Mouse (Mus musculus) brain, adult 2 months (tissue): ENCODE measurements around the gene Hoxc5.

Experiments
- DNase-seq: peaks from one replicate; pipeline ENCODE4 v3.0.0; 2011; ENCODE audit warnings: low read depth, low spot score

Gene Hoxc5

GRCm38 (mm10) chr15:102990461-102991397, 23.5 kb downstream of the Hoxc5 start, which contains the start of gene Hoxc8:
Gene Hoxc8, plus strand, starts transcription at chr15:102990607.
- DNase-seq, result no peak

GRCm38 (mm10) chr15:102991782-102992181, 24.5 kb downstream of the Hoxc5 start:
- no peak for DNase-seq

- no peak for DNase-seq
These were observed 25.0 kb downstream of the Hoxc5 start for GRCm38 (mm10) chr15:102992206-102992605.

GRCm38 (mm10) chr15:102992863-102993262, 25.6 kb downstream of the Hoxc5 start:
- DNase-seq, result no peak

DNA sequence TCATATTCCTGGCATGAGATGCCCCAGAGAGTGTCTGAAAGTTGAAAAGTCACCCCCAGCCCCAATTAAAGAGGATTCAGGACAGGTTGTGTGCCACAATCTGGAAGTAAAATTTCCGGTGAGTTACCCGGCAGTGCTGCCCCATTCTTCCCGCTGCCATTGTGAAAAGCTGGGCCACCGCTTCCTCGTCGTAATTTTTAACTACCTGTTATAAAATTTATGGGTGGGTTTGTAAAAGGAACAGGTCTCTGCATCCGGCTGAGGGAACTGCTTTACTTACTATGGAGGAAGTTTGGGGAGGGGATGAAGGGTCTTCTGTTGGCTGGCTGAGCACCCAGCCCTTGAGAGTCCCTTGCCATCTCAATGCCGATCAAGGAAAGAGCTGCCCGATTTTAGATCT, 29.3 kb downstream of the Hoxc5 start:
- no peak for DNase-seq

DNA sequence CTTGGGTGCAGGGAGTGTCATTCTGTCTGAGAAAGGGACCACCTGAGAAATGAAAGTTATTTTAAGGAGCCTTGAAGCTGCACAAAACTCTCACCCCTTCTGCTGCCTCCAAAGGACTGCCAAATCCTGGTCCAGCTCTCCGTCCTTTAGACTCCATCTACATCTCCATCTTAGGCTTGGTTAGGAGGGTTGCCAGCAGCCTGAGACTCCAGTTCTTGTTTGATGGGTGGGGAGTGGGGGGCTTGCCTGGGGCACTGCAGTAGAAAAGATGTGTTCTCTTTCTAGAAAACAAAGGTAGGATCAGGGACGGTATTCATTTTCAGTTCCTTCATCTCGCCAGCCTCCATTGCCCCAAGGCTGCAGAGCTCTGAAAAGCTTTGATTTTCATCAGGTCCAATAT, 30.2 kb downstream of the Hoxc5 start:
- no peak for DNase-seq

GRCm38 (mm10) chr15:102997939-102998355, 30.7 kb downstream of the Hoxc5 start, which contains the start of gene Hoxc6:
Gene Hoxc6, plus strand, starts transcription at chr15:102998257.
- DNase-seq, result no peak

GRCm38 (mm10) chr15:102998608-102999182, 31.5 kb downstream of the Hoxc5 start:
- DNase-seq, result no peak

DNA sequence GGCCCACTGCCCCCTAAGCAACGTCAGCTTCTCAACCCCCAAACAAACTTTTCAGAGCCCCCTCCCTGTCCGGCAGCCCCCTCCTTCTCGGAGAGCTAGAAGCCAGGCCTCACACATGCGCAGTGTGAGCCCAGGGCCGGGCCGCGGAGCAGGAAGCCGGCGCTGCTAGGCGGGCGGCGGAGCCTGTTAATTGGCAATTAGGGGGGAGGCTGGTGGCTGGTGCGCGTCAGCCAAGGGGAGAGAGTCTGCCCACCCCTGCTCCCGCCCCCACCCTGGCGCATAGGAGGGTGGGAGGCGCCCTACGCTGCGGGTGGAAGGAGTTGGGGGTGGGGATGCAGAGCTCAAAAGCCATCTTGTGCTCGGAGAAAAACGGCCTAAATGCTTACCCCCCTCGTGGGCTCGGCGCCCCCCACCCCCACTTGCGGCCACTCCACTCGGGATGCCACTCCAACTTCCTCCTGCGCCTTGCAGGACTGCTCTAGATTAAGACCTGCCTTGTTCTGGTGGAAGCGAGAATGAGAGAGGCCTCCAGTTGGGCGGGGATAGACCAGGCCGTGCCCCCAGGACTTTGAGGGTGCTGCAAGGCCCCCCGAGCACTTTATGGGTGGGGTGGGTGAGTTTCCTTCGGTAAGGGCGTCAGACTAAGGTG, 32.1 kb downstream of the Hoxc5 start:
- peak; percentile 22 for DNase-seq

GRCm38 (mm10) chr15:102999955-103000354, 32.7 kb downstream of the Hoxc5 start:
- no peak for DNase-seq

DNA sequence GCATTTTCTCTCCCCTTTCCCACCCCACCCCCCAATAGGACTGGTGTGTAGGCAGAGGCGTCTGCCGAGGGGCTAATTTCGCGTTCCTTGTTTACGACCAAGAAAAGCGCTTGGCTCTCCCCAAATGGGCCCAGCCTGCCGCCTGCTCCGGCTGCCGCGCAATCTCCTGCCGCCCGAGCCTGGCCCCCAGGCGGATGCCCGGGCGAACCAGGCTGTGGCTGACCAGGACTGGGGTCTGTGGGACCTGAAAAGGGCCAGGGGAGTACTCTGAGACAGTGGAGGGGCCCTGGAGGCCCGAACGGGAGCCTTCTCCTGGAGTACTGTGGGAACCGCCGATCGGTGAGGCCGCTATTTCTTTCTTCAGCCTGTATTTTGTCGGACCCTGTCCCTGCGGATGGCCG, 33.3 kb downstream of the Hoxc5 start:
- DNase-seq, result no peak

DNA sequence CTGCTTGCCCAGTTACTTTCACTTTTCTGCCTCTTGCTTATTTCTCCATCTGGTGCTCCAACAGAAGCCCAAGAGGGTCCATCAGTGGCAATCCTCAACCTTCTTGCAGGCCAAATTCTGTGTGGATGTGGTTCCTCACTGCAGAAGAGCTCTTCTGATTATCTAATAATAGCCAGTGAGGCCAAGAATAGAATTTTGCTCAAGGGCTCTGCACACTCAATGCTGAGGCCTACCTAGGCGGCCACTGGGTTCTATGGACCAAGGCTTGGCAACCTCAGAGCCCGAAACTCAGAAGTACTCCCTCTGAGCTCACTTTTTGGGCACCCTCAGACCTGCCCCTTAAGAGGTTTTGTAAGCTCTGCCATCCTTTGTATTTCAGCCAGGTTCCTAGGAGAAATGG, 34.1 kb downstream of the Hoxc5 start:
- no peak for DNase-seq

DNA sequence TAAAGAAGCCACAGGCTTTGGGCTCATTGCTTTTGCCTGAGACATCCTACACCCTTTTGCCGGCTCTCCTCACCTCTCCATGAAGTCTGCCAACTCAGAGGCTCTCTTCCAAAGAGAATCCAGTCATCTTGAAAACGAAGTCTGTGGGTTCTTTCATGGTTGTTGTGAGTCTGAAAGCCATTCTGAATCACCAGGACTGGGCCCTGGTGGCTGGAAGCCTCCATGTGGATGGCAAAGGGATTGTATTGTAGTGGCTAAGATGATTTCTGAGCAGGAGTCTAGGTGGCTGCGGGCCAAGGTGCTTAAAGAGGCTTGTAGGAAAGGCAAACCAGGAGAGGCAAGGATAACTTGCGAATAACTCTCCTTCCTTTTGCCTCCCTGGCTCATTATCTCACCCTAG, 34.9 kb downstream of the Hoxc5 start:
- no peak for DNase-seq

DNA sequence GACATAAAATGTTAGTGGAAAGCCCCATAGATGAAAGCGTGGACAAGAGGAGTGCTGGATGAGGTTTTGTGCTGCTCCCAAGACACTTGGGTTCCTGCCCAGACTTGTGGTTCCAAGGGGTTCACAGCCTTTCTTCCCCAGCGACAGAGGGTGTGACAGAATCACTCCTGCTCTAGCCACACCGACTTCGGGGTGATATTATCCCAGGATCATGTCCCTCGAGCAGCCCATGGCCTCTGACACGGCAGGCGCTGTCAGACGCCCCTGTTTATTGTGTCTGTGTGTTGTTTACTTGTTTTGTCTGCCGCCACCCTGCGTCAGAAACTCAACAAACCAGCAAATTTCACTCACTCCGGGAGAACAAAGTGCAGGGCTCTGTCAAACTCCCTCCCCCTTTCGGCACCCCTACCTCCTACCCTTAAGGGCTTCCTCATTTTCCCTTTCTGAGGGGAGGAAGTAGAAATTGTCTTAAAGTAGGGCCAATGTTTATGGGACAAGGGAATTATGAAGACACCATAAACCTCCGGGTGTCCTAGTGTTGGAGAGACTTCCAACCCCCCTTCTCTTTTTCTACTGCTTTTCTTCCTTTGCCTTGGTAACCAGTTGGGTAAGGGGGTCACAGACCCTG, 35.7 kb downstream of the Hoxc5 start:
- no peak for DNase-seq

DNA sequence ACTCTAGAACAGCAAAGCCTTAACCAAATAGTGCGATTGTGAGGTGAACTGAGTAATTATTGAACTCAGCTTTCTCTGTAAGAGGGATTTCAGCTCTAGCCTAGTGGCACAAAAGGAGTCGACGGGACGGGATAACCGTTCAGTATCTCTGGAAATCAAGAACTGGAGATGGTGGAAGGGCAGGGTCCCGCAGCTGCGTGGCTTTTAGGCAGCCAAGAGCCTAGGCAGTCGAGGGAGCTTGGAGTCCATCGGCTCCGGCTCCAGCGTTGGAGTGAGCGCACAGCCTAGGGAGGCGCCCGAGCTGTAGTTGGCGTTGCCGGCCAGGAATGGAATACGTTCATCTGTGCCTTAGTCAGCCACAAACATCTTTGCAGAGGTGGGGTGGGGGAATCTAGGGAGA, 38.1 kb downstream of the Hoxc5 start:
- no peak for DNase-seq

DNA sequence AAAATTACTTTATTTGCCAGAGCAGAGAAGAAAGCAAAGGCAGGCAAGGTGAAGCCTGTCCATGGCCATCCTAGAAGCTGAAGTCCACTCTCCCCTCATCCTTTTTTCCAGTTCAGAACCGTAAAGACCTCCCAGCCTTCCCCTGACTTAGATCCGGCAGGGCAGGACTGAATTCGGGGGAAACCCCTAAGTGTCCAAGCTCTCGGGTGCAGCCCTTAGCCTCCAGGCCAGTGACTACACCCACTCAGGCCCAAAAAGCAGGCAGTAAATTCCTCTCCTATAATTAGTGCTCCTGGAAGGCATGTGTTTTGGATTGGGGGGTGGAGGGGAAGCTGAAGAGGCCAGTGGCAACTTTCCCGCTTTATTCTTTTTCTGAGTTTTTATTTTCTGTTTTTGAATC, 38.6 kb downstream of the Hoxc5 start:
- no peak for DNase-seq

DNA sequence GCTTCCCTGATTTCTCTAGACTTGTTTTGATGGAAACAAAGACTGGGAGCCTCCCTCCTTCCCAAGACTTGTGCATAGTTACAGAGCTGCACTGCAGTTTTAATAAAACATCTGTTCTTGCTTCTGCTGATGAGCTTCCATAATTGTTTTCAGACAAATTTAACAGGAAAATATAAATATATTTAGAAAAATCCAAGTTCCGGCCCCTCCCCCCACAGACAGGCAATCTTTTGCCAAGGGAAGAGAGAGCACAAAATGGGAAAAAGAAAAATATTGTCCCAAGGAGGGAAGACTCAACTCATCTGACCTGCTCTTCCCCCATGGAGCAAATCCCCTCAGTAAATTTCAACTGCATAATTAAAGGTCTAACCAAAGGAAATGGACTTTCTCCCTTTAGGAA, 39.1 kb downstream of the Hoxc5 start:
- no peak for DNase-seq

DNA sequence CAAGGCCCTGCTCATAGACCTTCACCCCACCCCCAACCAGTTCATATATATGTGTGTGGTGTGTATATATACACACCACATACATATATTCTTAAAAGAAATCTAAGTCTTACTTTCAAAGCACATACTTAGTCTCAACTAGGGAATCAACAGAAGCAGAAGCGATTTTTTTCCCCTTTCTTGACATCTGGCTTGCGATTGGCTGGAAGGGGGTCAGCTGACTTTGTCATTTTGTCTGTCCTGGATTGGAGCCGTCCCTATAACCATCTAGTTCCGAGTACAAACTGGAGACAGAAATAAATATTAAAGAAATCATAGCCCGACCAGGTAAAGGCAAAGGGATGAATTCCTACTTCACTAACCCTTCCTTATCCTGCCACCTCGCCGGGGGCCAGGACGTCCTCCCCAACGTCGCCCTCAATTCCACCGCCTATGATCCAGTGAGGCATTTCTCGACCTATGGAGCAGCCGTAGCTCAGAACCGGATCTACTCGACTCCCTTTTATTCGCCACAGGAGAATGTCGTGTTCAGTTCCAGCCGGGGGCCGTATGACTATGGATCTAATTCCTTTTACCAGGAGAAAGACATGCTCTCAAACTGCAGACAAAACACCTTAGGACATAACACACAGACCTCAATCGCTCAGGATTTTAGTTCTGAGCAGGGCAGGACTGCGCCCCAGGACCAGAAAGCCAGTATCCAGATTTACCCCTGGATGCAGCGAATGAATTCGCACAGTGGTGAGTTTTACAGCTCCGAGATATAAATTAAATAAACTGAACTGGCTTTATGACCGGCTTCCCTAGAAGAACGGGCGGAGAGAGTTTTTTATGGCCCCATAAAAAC, 42.2 kb downstream of the Hoxc5 start:
- no peak for DNase-seq

- no peak for DNase-seq
These were observed 43.0 kb downstream of the Hoxc5 start for GRCm38 (mm10) chr15:103010112-103010846.

DNA sequence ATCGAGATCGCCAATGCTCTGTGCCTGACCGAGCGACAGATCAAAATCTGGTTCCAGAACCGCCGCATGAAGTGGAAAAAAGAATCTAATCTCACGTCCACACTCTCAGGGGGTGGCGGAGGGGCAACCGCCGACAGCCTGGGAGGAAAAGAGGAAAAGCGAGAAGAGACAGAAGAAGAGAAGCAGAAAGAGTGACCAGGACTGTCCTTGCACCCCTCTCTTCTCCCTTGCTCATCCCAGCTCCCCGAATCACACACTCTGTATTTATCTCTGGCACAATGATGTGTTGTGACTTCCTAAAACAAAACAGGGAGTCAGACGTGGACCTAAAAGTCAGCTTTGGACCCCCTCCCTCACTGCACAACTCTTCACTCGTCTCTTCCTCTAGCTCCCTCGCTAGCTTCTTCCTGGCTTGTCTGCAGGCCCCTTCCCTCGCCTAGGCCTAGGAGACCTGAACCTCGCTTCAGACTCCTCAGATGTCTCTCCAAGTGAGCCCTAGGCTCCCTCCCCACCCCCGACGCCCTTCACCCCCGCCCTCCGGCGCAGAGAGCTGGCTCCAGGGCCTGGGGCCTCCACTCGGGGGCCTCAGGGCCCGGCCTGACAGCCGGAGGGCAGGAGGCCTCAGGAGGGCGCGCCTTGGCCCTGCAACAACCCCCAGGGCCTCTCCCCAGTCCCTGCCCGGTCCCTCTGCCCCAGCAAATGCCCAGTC, 43.8 kb downstream of the Hoxc5 start:
- no peak for DNase-seq
